Mouse (Mus musculus): ENCODE results near the gene Polr2f.

DNA sequence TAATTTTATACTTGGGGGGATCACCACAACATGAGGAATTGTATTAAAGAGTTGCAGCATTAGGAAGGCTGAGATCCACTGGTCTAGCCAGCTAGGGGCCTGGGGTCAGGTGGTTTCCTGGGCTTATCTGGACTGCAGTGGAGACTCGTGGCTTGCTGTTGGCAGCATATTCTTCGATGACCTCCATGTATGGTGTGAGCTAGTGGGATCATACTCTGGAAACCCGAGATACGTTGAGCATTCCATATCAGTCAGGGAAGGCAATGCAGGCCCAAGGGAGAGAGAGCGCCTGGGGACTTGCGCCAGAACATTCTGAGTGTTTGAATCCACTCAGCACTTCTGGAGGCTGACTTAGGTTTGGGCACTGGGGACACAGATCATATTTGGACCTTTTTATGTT is 17.1 kb upstream of the Polr2f start:
- TF ChIP-seq CTCF (IDR thresholded peaks at IDR 0.05; ENCODE audit: control insufficient read depth, insufficient read depth, insufficient read length) (no peak), MAX (IDR thresholded peaks at IDR 0.05) (no peak)
